Mouse (Mus musculus): Measurements from ENCODE around the gene Hand1. TPM values are rescaled to one million over a fixed set of nuclear protein-coding genes. Genes with fewer than 3 reads are reported as not detected.
A peak's percentile ranks its signal among the peaks of the same experiment; 100 is the strongest.

Gene Hand1
- polyA plus RNA-seq, 1 experiment from 2014 or later = 36.6 TPM

- H3K27ac ChIP-seq (ENCODE audit: low read depth) = no peak overlapping the region
- peak; percentile 95 for DNase-seq (ENCODE audit: low spot score)
- H3K4me3 ChIP-seq (ENCODE audit: low read depth, low read length) = no peak overlapping the region
- H3K27me3 ChIP-seq (replicated peaks; ENCODE audit: control insufficient read depth, insufficient read depth, low read length) = no peaks in the 10 kb centered on the region
- H3K4me1 ChIP-seq (replicated peaks; ENCODE audit: control insufficient read depth, insufficient read depth, low read length) = peaks cover 8% of the 10 kb centered on the region; the same call in 1 of the 2 replicates
- H3K9ac ChIP-seq (ENCODE audit: low read length) = no peak overlapping the region
- H3K4me2 ChIP-seq (ENCODE audit: low read length) = no peak overlapping the region
- peak; percentile 60 for ATAC-seq (replicated peaks; ENCODE audit: low FRiP score, low TSS enrichment, low read depth)
- 29% methylated on average over 9 of the region's 9 CpGs for WGBS
- H3K9me3 ChIP-seq (ENCODE audit: control insufficient read depth, low read length) = no peaks in the 10 kb centered on the region
- no peaks in the 10 kb centered on the region for H3K36me3 ChIP-seq (ENCODE audit: control insufficient read depth, insufficient read depth, low read length)
These were observed 12.5 kb downstream of the Hand1 start for GRCm38 (mm10) chr11:57819999-57820581.

GRCm38 (mm10) chr11:57818189-57818588 is 14.4 kb downstream of the Hand1 start:
- no peaks in the 10 kb centered on the region for H3K4me1 ChIP-seq (replicated peaks; ENCODE audit: control insufficient read depth, insufficient read depth, low read length)
- WGBS = 86% methylated on average over 4 of the region's 4 CpGs
- H3K4me2 ChIP-seq (ENCODE audit: low read length) = no peak overlapping the region

DNA sequence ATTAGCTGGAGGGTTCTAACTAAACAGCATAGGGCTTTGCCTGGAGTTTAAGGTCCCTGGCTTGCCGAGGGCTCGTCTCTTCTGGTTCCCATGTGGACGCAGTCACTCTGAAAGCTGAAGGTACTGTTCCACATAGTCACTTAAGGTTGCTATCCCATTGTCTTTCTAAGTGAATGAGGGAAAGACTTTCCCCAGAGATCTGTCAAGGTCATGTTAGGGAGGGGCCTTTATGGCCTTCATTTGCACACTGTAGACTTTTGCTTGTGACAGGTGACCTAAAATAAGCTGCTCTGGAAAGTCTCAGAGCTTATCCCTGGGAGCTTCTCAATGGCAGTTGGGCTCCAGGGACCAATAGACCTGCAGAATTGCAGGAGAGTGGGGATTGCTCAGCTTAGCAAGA is 19.0 kb downstream of the Hand1 start:
- peaks cover 5% of the 10 kb centered on the region; the same call in 1 of the 2 replicates for H3K4me1 ChIP-seq (replicated peaks; ENCODE audit: control insufficient read depth, insufficient read depth, low read length)
- no peak overlapping the region for H3K4me3 ChIP-seq (ENCODE audit: low read depth, low read length)
- H3K27me3 ChIP-seq (replicated peaks; ENCODE audit: control insufficient read depth, insufficient read depth, low read length) = no peaks in the 10 kb centered on the region
- no peak for DNase-seq (ENCODE audit: low spot score)
- no peak overlapping the region for H3K27ac ChIP-seq (ENCODE audit: low read depth)
- peaks cover 37% of the 10 kb centered on the region for H3K36me3 ChIP-seq (ENCODE audit: control insufficient read depth, insufficient read depth, low read length)
- 88% methylated on average over 3 of the region's 3 CpGs for WGBS
- H3K4me2 ChIP-seq (ENCODE audit: low read length) = no peak overlapping the region
- H3K9ac ChIP-seq (ENCODE audit: low read length) = no peak overlapping the region
- no peak for ATAC-seq (replicated peaks; ENCODE audit: low FRiP score, low TSS enrichment, low read depth)
- H3K9me3 ChIP-seq (ENCODE audit: control insufficient read depth, low read length) = no peaks in the 10 kb centered on the region

More at GRCm38 (mm10) chr11:57818189-57818588, 14.4 kb downstream of the Hand1 start:
- no peak overlapping the region for H3K4me3 ChIP-seq (ENCODE audit: low read depth, low read length)
- no peaks in the 10 kb centered on the region for H3K27me3 ChIP-seq (replicated peaks; ENCODE audit: control insufficient read depth, insufficient read depth, low read length)
- H3K27ac ChIP-seq (ENCODE audit: low read depth) = no peak overlapping the region
- no peak for ATAC-seq (replicated peaks; ENCODE audit: low FRiP score, low TSS enrichment, low read depth)
- DNase-seq (ENCODE audit: low spot score) = no peak
- no peak overlapping the region for H3K9ac ChIP-seq (ENCODE audit: low read length)
- H3K36me3 ChIP-seq (ENCODE audit: control insufficient read depth, insufficient read depth, low read length) = no peaks in the 10 kb centered on the region
- no peaks in the 10 kb centered on the region for H3K9me3 ChIP-seq (ENCODE audit: control insufficient read depth, low read length)

DNA sequence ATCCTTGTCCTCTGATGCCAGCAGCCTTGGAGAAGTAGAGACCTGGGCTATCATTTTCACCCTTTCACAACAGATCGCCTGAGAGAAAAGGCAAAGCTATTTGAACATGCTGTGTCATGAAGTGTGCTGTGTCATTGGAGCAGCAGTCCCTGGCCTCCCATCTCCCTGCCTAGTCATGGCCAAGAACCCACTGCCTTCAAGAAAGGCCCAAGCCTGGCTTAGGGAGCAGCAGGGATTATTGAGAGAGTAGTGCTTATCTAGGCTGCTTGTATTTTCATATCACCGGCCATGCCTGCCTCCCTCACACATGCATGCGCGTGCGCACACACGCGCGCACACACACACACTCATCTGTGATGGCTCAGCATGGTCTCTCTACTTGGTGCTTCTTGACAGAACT is 20.4 kb downstream of the Hand1 start:
- no peak overlapping the region for H3K4me2 ChIP-seq (ENCODE audit: low read length)
- 95% methylated on average over 8 of the region's 8 CpGs for WGBS
- ATAC-seq (replicated peaks; ENCODE audit: low FRiP score, low TSS enrichment, low read depth) (no peak), DNase-seq (ENCODE audit: low spot score) (no peak)
- H3K9ac ChIP-seq (ENCODE audit: low read length) = no peak overlapping the region
- peaks cover 44% of the 10 kb centered on the region for H3K36me3 ChIP-seq (ENCODE audit: control insufficient read depth, insufficient read depth, low read length)
- no peak overlapping the region for H3K27ac ChIP-seq (ENCODE audit: low read depth)
- H3K4me3 ChIP-seq (ENCODE audit: low read depth, low read length) = no peak overlapping the region
- no peaks in the 10 kb centered on the region for H3K27me3 ChIP-seq (replicated peaks; ENCODE audit: control insufficient read depth, insufficient read depth, low read length)
- H3K9me3 ChIP-seq (ENCODE audit: control insufficient read depth, low read length) = no peaks in the 10 kb centered on the region
- peaks cover 5% of the 10 kb centered on the region; the same call in 1 of the 2 replicates for H3K4me1 ChIP-seq (replicated peaks; ENCODE audit: control insufficient read depth, insufficient read depth, low read length)

DNA sequence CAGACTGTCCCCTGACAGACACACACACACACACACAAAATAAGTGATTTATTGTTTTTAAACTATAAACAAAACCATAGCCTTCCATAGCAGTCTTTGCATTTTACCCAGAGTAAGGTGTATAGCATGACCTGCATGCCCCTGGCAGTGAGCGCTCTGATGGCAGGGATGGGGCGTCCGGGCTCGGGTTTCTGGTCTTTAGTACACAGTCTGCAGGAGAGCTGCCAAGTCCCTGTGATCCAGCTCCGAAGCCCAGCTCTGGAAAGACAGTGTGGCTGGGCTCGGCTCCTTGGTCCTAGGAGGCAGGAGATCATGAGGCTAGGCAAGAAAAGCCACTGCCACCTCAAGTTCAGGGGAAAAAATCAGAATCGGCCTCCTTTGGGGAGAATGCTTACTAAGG is 21.6 kb downstream of the Hand1 start:
- Histone ChIP-seq H3K27ac (ENCODE audit: low read depth) (no peak overlapping the region), H3K4me1 (replicated peaks; ENCODE audit: control insufficient read depth, insufficient read depth, low read length) (peaks cover 5% of the 10 kb centered on the region; the same call in 1 of the 2 replicates), H3K9ac (ENCODE audit: low read length) (no peak overlapping the region), H3K36me3 (ENCODE audit: control insufficient read depth, insufficient read depth, low read length) (peaks cover 54% of the 10 kb centered on the region), H3K4me3 (ENCODE audit: low read depth, low read length) (no peak overlapping the region), H3K4me2 (ENCODE audit: low read length) (no peak overlapping the region), H3K9me3 (ENCODE audit: control insufficient read depth, low read length) (no peaks in the 10 kb centered on the region), H3K27me3 (replicated peaks; ENCODE audit: control insufficient read depth, insufficient read depth, low read length) (no peaks in the 10 kb centered on the region)
- 77% methylated on average over 7 of the region's 7 CpGs for WGBS
- no peak for ATAC-seq (replicated peaks; ENCODE audit: low FRiP score, low TSS enrichment, low read depth)
- no peak for DNase-seq (ENCODE audit: low spot score)

DNA sequence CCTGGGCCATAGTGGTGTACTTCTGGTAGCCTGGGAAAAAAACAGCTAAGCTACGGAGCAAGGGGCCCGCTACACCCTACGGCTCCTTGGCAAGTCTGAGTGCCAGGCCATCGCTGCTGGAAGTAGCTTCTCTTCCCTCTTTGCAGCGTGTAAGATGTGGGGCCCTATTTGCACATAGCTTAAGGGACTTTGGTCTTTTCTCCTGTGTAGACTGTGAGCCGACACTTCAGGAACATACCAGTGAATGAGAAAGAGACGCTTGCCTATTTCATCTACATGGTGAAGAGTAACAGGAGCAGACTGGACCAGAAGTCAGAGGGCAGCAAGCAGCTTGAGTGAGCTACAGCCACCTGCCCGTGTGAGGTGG is 22.9 kb downstream of the Hand1 start:
- no peak overlapping the region for H3K4me3 ChIP-seq (ENCODE audit: low read depth, low read length)
- no peaks in the 10 kb centered on the region for H3K27me3 ChIP-seq (replicated peaks; ENCODE audit: control insufficient read depth, insufficient read depth, low read length)
- WGBS = 80% methylated on average over 8 of the region's 8 CpGs
- no peak for ATAC-seq (replicated peaks; ENCODE audit: low FRiP score, low TSS enrichment, low read depth)
- no peak for DNase-seq (ENCODE audit: low spot score)
- peaks cover 56% of the 10 kb centered on the region for H3K36me3 ChIP-seq (ENCODE audit: control insufficient read depth, insufficient read depth, low read length)
- H3K4me2 ChIP-seq (ENCODE audit: low read length) = no peak overlapping the region
- no peaks in the 10 kb centered on the region for H3K9me3 ChIP-seq (ENCODE audit: control insufficient read depth, low read length)
- H3K4me1 ChIP-seq (replicated peaks; ENCODE audit: control insufficient read depth, insufficient read depth, low read length) = peaks cover 5% of the 10 kb centered on the region; the same call in 1 of the 2 replicates
- H3K27ac ChIP-seq (ENCODE audit: low read depth) = no peak overlapping the region
- no peak overlapping the region for H3K9ac ChIP-seq (ENCODE audit: low read length)

DNA sequence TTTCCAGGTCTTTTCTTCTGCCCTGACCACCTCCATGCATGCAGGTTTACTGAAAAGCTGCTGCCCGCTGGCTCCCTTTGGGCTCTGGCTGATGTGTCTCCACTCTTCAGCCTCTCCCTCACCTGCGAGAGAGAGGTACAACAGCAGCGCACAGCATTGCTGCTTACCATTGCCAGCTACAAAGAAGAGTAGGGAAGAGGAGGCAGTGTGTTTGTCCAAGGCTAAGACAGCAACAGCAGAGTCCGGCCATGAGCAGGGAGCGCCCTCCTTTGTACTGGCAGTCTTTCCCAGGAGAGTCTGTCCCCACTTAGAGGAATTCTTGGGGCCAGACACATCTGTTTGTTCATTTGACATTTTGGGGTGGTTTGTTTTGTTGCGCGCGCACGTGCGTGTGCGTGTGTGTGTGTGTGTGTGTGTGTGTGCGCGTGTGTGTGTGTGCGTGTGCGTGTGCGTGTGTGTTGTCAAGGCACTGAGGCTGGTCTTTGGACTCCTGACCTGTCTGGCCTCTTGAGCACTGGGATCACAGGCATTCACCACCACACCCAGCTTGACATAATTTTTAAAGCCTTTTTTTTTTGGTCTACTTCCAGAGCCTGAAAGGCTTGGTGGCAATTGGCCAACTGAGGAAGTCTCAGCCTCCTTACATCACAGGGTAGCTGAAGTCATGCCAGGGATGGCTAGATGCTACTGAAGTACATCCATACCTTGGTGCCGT is 23.4 kb downstream of the Hand1 start:
- Histone ChIP-seq H3K4me3 (ENCODE audit: low read depth, low read length) (no peak overlapping the region), H3K36me3 (ENCODE audit: control insufficient read depth, insufficient read depth, low read length) (peaks cover 56% of the 10 kb centered on the region), H3K9me3 (ENCODE audit: control insufficient read depth, low read length) (no peaks in the 10 kb centered on the region), H3K4me1 (replicated peaks; ENCODE audit: control insufficient read depth, insufficient read depth, low read length) (peaks cover 5% of the 10 kb centered on the region; the same call in 1 of the 2 replicates), H3K9ac (ENCODE audit: low read length) (no peak overlapping the region), H3K27me3 (replicated peaks; ENCODE audit: control insufficient read depth, insufficient read depth, low read length) (no peaks in the 10 kb centered on the region), H3K4me2 (ENCODE audit: low read length) (no peak overlapping the region), H3K27ac (ENCODE audit: low read depth) (no peak overlapping the region)
- no peak for ATAC-seq (replicated peaks; ENCODE audit: low FRiP score, low TSS enrichment, low read depth)
- DNase-seq (ENCODE audit: low spot score) = no peak
- WGBS = 91% methylated on average over 17 of the region's 17 CpGs

- no peak overlapping the region for H3K4me2 ChIP-seq (ENCODE audit: low read length)
- no peak overlapping the region for H3K27ac ChIP-seq (ENCODE audit: low read depth)
- DNase-seq (ENCODE audit: low spot score) (no peak), ATAC-seq (replicated peaks; ENCODE audit: low FRiP score, low TSS enrichment, low read depth) (no peak)
- H3K4me3 ChIP-seq (ENCODE audit: low read depth, low read length) = no peak overlapping the region
- H3K9me3 ChIP-seq (ENCODE audit: control insufficient read depth, low read length) = no peaks in the 10 kb centered on the region
- H3K27me3 ChIP-seq (replicated peaks; ENCODE audit: control insufficient read depth, insufficient read depth, low read length) = no peaks in the 10 kb centered on the region
- 73% methylated on average over 3 of the region's 3 CpGs for WGBS
- no peak overlapping the region for H3K9ac ChIP-seq (ENCODE audit: low read length)
- peaks cover 33% of the 10 kb centered on the region for H3K36me3 ChIP-seq (ENCODE audit: control insufficient read depth, insufficient read depth, low read length)
- H3K4me1 ChIP-seq (replicated peaks; ENCODE audit: control insufficient read depth, insufficient read depth, low read length) = peaks cover 22% of the 10 kb centered on the region
These were observed 27.6 kb downstream of the Hand1 start for GRCm38 (mm10) chr11:57805047-57805446.

- Histone ChIP-seq H3K9me3 (ENCODE audit: control insufficient read depth, low read length) (no peaks in the 10 kb centered on the region), H3K4me3 (ENCODE audit: low read depth, low read length) (peak overlapping the region; percentile 83), H3K4me1 (replicated peaks; ENCODE audit: control insufficient read depth, insufficient read depth, low read length) (peaks cover 18% of the 10 kb centered on the region), H3K27me3 (replicated peaks; ENCODE audit: control insufficient read depth, insufficient read depth, low read length) (no peaks in the 10 kb centered on the region), H3K36me3 (ENCODE audit: control insufficient read depth, insufficient read depth, low read length) (peaks cover 12% of the 10 kb centered on the region), H3K4me2 (ENCODE audit: low read length) (peak overlapping the region; percentile 66), H3K27ac (ENCODE audit: low read depth) (0 out of 2 replicates have a peak overlapping the region, but pooled peaks have one; percentile 75), H3K9ac (ENCODE audit: low read length) (peak overlapping the region; percentile 84)
- DNase-seq (ENCODE audit: low spot score) = peak; percentile 70
- 2% methylated on average over 18 of the region's 18 CpGs for WGBS
- no peak for ATAC-seq (replicated peaks; ENCODE audit: low FRiP score, low TSS enrichment, low read depth)
These were observed 30.1 kb downstream of the Hand1 start for GRCm38 (mm10) chr11:57802511-57802870.

Measured in intestine, embryonic 14.5 days (tissue).